Mouse (Mus musculus) erythroid progenitor cell, adult 5-6 weeks (primary cell): Measurements from ENCODE around the gene Susd6. TPM values are rescaled to one million over a fixed set of nuclear protein-coding genes. Genes with fewer than 3 reads are reported as not detected.

Experiments
- ATAC-seq: replicated peaks from 2 replicates; pipeline ENCODE4 v1.8.0; 2016; ENCODE audit warnings: moderate number of reproducible peaks, mild to moderate bottlenecking, moderate TSS enrichment, inconsistent platforms; ENCODE audit not compliant: poor library complexity, low FRiP score, severe bottlenecking
- total RNA-seq, 2 experiments: library from RNA; stranded (forward) in 1 of 2; stranded (reverse) in 1 of 2; fragments of 150-400 nt in 1 of 2; fragments of 186-747, 209-891 nt in 1 of 2; gene quantifications; 2 replicates each; pipeline versions ENCODE4 v1.2.3 to v1.2.4; 2015 to 2017; ENCODE audit warnings: low replicate concordance in 2 of 2

The Susd6 gene
- total RNA-seq, 2 experiments from 2014 or later: 39.8 to 67.7 TPM

GRCm38 (mm10) chr12:80909631-80910030, 119.3 kb downstream of the Susd6 start:
- no peak for ATAC-seq

- ATAC-seq: peak; percentile 86
Measured at GRCm38 (mm10) chr12:80917764-80918163, 127.5 kb downstream of the Susd6 start.

GRCm38 (mm10) chr12:80921301-80921700, 131.0 kb downstream of the Susd6 start:
- no peak for ATAC-seq

GRCm38 (mm10) chr12:80922869-80923268, 132.6 kb downstream of the Susd6 start:
- no peak for ATAC-seq

GRCm38 (mm10) chr12:80923602-80924001, 133.3 kb downstream of the Susd6 start:
- ATAC-seq: no peak

GRCm38 (mm10) chr12:80924205-80924604, 133.9 kb downstream of the Susd6 start:
- no peak for ATAC-seq

GRCm38 (mm10) chr12:80925919-80926318, 135.6 kb downstream of the Susd6 start:
- ATAC-seq: no peak

GRCm38 (mm10) chr12:80926550-80926949, 136.2 kb downstream of the Susd6 start:
- 0 out of 2 replicates have a peak, but pooled peaks have one; percentile 50 for ATAC-seq

- no peak for ATAC-seq
Measured at GRCm38 (mm10) chr12:80927518-80927917, 137.2 kb downstream of the Susd6 start.

- ATAC-seq: no peak
Measured at GRCm38 (mm10) chr12:80928881-80929280, 138.6 kb downstream of the Susd6 start.

GRCm38 (mm10) chr12:80930141-80930540, 139.8 kb downstream of the Susd6 start:
- ATAC-seq: peak; percentile 94

Other genes starting within 250 kb of the Susd6 start
- 20.1 and 22.0 TPM in 2 replicates for gene Slc39a9, start 146.6 kb upstream of the Susd6 start, total RNA-seq (2015; ENCODE audit: low replicate concordance)
- 11.2 and 20.5 TPM in 2 replicates for gene Slc39a9, start 146.6 kb upstream of the Susd6 start, total RNA-seq (2017; ENCODE audit: low replicate concordance)
- gene Erh, start 146.2 kb upstream of the Susd6 start, total RNA-seq (2015; ENCODE audit: low replicate concordance): 23.9 and 28.1 TPM in 2 replicates
- gene Erh, start 146.2 kb upstream of the Susd6 start, total RNA-seq (2017; ENCODE audit: low replicate concordance): 4.9 and 23.4 TPM in 2 replicates
- 0.42 TPM in 1 of 2 replicates, not detected in the other for gene Plekhd1, start 97.9 kb upstream of the Susd6 start, total RNA-seq (2015; ENCODE audit: low replicate concordance)
- gene Plekhd1, start 97.9 kb upstream of the Susd6 start, total RNA-seq (2017; ENCODE audit: low replicate concordance): 2.8 TPM in 1 of 2 replicates, not detected in the other
- not detected in 2 replicates for gene Ccdc177, start 29.8 kb upstream of the Susd6 start, total RNA-seq (2015; ENCODE audit: low replicate concordance)
- not detected in 2 replicates for gene Ccdc177, start 29.8 kb upstream of the Susd6 start, total RNA-seq (2017; ENCODE audit: low replicate concordance)
- 223 and 278 TPM in 2 replicates for gene Srsf5, start 155.0 kb downstream of the Susd6 start, total RNA-seq (2015; ENCODE audit: low replicate concordance)
- gene Srsf5, start 155.0 kb downstream of the Susd6 start, total RNA-seq (2017; ENCODE audit: low replicate concordance): 504 and 624 TPM in 2 replicates
- gene Slc10a1, start 178.2 kb downstream of the Susd6 start, total RNA-seq (2015; ENCODE audit: low replicate concordance): not detected in 2 replicates
- 0.64 TPM in 1 of 2 replicates, not detected in the other for gene Slc10a1, start 178.2 kb downstream of the Susd6 start, total RNA-seq (2017; ENCODE audit: low replicate concordance)
- not detected in 2 replicates for gene Smoc1, start 236.3 kb downstream of the Susd6 start, total RNA-seq (2015; ENCODE audit: low replicate concordance)
- gene Smoc1, start 236.3 kb downstream of the Susd6 start, total RNA-seq (2017; ENCODE audit: low replicate concordance): 0.77 and 1.1 TPM in 2 replicates